Comparison of ENCODE assay signal across 19 mouse cellular contexts in genomic region chr11:26815104-26815503, GRCm38 (mm10).
A peak's percentile ranks its signal among the peaks of the same experiment; 100 is the strongest.
DNase-seq lines count a peak whose midpoint lies in the region; ATAC-seq and TF ChIP-seq lines count a peak whose summit lies in the region.
"Had no signal": no experiment of that assay in that cellular context is flagged by ENCODE, and none has a peak within 500 bp of the region (broad histone marks: within the 10 kb centered on the region; RNA-seq: fewer than 3 reads in every experiment).

No protein-coding gene starts in this region.

- H3K4me1 ChIP-seq in embryonic facial prominence, embryonic 14.5 days (ENCODE audit: control insufficient read depth, insufficient read depth, low read length) = no peaks in the 10 kb centered on the region
- no peaks in the 10 kb centered on the region; the same call in 1 of the 2 replicates for H3K4me1 ChIP-seq in hindbrain, embryonic 14.5 days (replicated peaks; ENCODE audit: control insufficient read depth, insufficient read depth, low read length)
- H3K4me1 ChIP-seq in midbrain, postnatal 0 days (ENCODE audit: insufficient read depth, low read length) = no peaks in the 10 kb centered on the region
- H3K4me1 ChIP-seq in intestine, embryonic 15.5 days (replicated peaks) = no peaks in the 10 kb centered on the region

- H3K4me3 ChIP-seq in embryonic facial prominence, embryonic 14.5 days (ENCODE audit: low read depth, low read length) = no peak overlapping the region
- peak overlapping the region; percentile 13 for H3K4me3 ChIP-seq in hindbrain, embryonic 14.5 days (replicated peaks; ENCODE audit: low read length)
- peak overlapping the region; percentile 21; the same call in 1 of the 2 replicates for H3K4me3 ChIP-seq in midbrain, postnatal 0 days (ENCODE audit: low read depth, low read length)
- no peak overlapping the region for H3K4me3 ChIP-seq in intestine, embryonic 15.5 days (replicated peaks)
- H3K4me3 ChIP-seq: erythroblast, embryonic 14.5 days had no signal

- no peaks in the 10 kb centered on the region for H3K9me3 ChIP-seq in embryonic facial prominence, embryonic 14.5 days (ENCODE audit: control insufficient read depth, low read length)
- H3K9me3 ChIP-seq in hindbrain, embryonic 14.5 days (ENCODE audit: control insufficient read depth, low read length) = no peaks in the 10 kb centered on the region
- no peaks in the 10 kb centered on the region for H3K9me3 ChIP-seq in midbrain, postnatal 0 days (ENCODE audit: low read length)
- H3K9me3 ChIP-seq in intestine, embryonic 15.5 days = no peaks in the 10 kb centered on the region

- H3K36me3 ChIP-seq in embryonic facial prominence, embryonic 14.5 days (ENCODE audit: control insufficient read depth, insufficient read depth, low read length) = no peaks in the 10 kb centered on the region
- no peaks in the 10 kb centered on the region for H3K36me3 ChIP-seq in hindbrain, embryonic 14.5 days (replicated peaks; ENCODE audit: control insufficient read depth, insufficient read depth)
- no peaks in the 10 kb centered on the region for H3K36me3 ChIP-seq in midbrain, postnatal 0 days (ENCODE audit: insufficient read depth, low read length)
- no peaks in the 10 kb centered on the region for H3K36me3 ChIP-seq in intestine, embryonic 15.5 days

- peak; percentile 93; the same call in 1 of the 2 replicates for ATAC-seq in embryonic facial prominence, embryonic 14.5 days (ENCODE audit: low read depth)
- ATAC-seq in hindbrain, embryonic 14.5 days (ENCODE audit: low FRiP score) = peak; percentile 87
- ATAC-seq in midbrain, postnatal 0 days (ENCODE audit: low FRiP score) = peak; percentile 68; the same call in 1 of the 2 replicates
- ATAC-seq in intestine, embryonic 15.5 days = no peak
- no peak for ATAC-seq in erythroid progenitor cell, adult 5-6 weeks (replicated peaks; ENCODE audit: low FRiP score, poor library complexity, severe bottlenecking)
- ATAC-seq: lung, postnatal 0 days had no signal

- H3K9ac ChIP-seq in embryonic facial prominence, embryonic 14.5 days (ENCODE audit: low read depth, low read length) = no peak overlapping the region
- peak overlapping the region; percentile 36; the same call in 1 of the 2 replicates for H3K9ac ChIP-seq in hindbrain, embryonic 14.5 days
- no peak overlapping the region for H3K9ac ChIP-seq in midbrain, postnatal 0 days (replicated peaks; ENCODE audit: low read length, poor library complexity, severe bottlenecking)
- H3K9ac ChIP-seq in intestine, embryonic 15.5 days = no peak overlapping the region
- H3K9ac ChIP-seq: liver, embryonic 14.5 days had no signal

- no peak for TF ChIP-seq CTCF in midbrain, postnatal 0 days (IDR thresholded peaks at IDR 0.05)

- 81% methylated on average over 8 of the region's 8 CpGs for WGBS in embryonic facial prominence, embryonic 14.5 days
- 51% methylated on average over 8 of the region's 8 CpGs for WGBS in hindbrain, embryonic 14.5 days
- WGBS in midbrain, postnatal 0 days = 41% methylated on average over 8 of the region's 8 CpGs
- WGBS in intestine, embryonic 15.5 days = 93% methylated on average over 8 of the region's 8 CpGs

- no peak overlapping the region for H3K27ac ChIP-seq in embryonic facial prominence, embryonic 14.5 days (replicated peaks; ENCODE audit: low read depth, low read length)
- peak overlapping the region; percentile 52 for H3K27ac ChIP-seq in hindbrain, embryonic 14.5 days
- H3K27ac ChIP-seq in midbrain, postnatal 0 days (ENCODE audit: low read depth, low read length) = no peak overlapping the region
- H3K27ac ChIP-seq in intestine, embryonic 15.5 days = no peak overlapping the region
- H3K27ac ChIP-seq: liver, embryonic 14.5 days had no signal

- H3K27me3 ChIP-seq in embryonic facial prominence, embryonic 14.5 days (replicated peaks; ENCODE audit: control insufficient read depth, insufficient read depth, low read length) = no peaks in the 10 kb centered on the region
- H3K27me3 ChIP-seq in hindbrain, embryonic 14.5 days (ENCODE audit: control insufficient read depth, insufficient read depth, low read length) = no peaks in the 10 kb centered on the region
- H3K27me3 ChIP-seq in midbrain, postnatal 0 days (ENCODE audit: insufficient read depth, low read length) = no peaks in the 10 kb centered on the region
- no peaks in the 10 kb centered on the region for H3K27me3 ChIP-seq in intestine, embryonic 15.5 days (replicated peaks)

- DNase-seq in embryo, embryonic 11 days = peak; percentile 3
- no peak for DNase-seq in embryo, embryonic 9.5 days (ENCODE audit: extremely low spot score)
- DNase-seq in embryonic facial prominence, embryonic 14.5 days (ENCODE audit: low spot score) = peak; percentile 56
- DNase-seq in hindbrain, embryonic 14.5 days (ENCODE audit: low spot score) = peak; percentile 45
- DNase-seq in midbrain, postnatal 0 days (ENCODE audit: low spot score) = peak; percentile 56
- DNase-seq in testis, postnatal 10 days (ENCODE audit: low spot score) = no peak
- DNase-seq: adrenal gland, adult 8-10 months; cerebellum, adult 18-20 months; heart, postnatal 36 days; kidney, adult 18-20 months; kidney, postnatal 36 days; layer of hippocampus, postnatal 36 days; thymus, postnatal 4 days had no signal

- H3K4me2 ChIP-seq in embryonic facial prominence, embryonic 14.5 days (ENCODE audit: low read depth, low read length) = no peak overlapping the region
- peak overlapping the region; percentile 43 for H3K4me2 ChIP-seq in hindbrain, embryonic 14.5 days (replicated peaks)
- peak overlapping the region; percentile 29 for H3K4me2 ChIP-seq in midbrain, postnatal 0 days (ENCODE audit: low read depth, low read length, poor library complexity, severe bottlenecking)
- H3K4me2 ChIP-seq in intestine, embryonic 15.5 days (replicated peaks) = no peak overlapping the region
- H3K4me2 ChIP-seq: heart, embryonic 11.5 days had no signal

Comparison
In these comparisons a context has a peak if more than half of its experiments do, and no peak if none do; other contexts are left out.
1. DNase-seq: peak in embryo, embryonic 11 days (single experiment), embryonic facial prominence, embryonic 14.5 days (single experiment), hindbrain, embryonic 14.5 days (single experiment) and midbrain, postnatal 0 days (single experiment); none in embryo, embryonic 9.5 days (single experiment) and testis, postnatal 10 days (single experiment).
2. ATAC-seq: peak in embryonic facial prominence, embryonic 14.5 days (single experiment), hindbrain, embryonic 14.5 days (single experiment) and midbrain, postnatal 0 days (single experiment); none in intestine, embryonic 15.5 days (single experiment) and erythroid progenitor cell, adult 5-6 weeks (single experiment).
3. H3K4me2 ChIP-seq: peak in hindbrain, embryonic 14.5 days (single experiment) and midbrain, postnatal 0 days (single experiment); none in embryonic facial prominence, embryonic 14.5 days (single experiment) and intestine, embryonic 15.5 days (single experiment).
4. H3K4me3 ChIP-seq: peak in hindbrain, embryonic 14.5 days (single experiment) and midbrain, postnatal 0 days (single experiment); none in embryonic facial prominence, embryonic 14.5 days (single experiment) and intestine, embryonic 15.5 days (single experiment).